ENCODE assay signal across 8 mouse cellular contexts in genomic region chr1:76866304-76866968, GRCm38 (mm10).
DNase-seq lines count a peak whose midpoint lies in the region; ATAC-seq and TF ChIP-seq lines count a peak whose summit lies in the region.

No protein-coding gene starts in this region.

- WGBS in forebrain, embryonic 10.5 days, result 75% methylated on average over 15 of the region's 15 CpGs
- WGBS in forebrain, embryonic 13.5 days, result 78% methylated on average over 15 of the region's 15 CpGs
- WGBS in stomach, embryonic 16.5 days, result 67% methylated on average over 15 of the region's 15 CpGs
- WGBS in stomach, postnatal 0 days, result 64% methylated on average over 15 of the region's 15 CpGs

- no peak for ATAC-seq in forebrain, embryonic 13.5 days
- no peak for ATAC-seq in stomach, embryonic 16.5 days (ENCODE audit: insufficient read depth, low FRiP score)
- ATAC-seq in stomach, postnatal 0 days (ENCODE audit: low FRiP score, low TSS enrichment), result no peak
- no peak for ATAC-seq in activated CD4-positive, CD25-positive, alpha-beta regulatory T cell, adult 4 months

- TF ChIP-seq CTCF in stomach, postnatal 0 days (IDR thresholded peaks at IDR 0.05; ENCODE audit: low read depth), result no peak

- no peaks in the 10 kb centered on the region for H3K27me3 ChIP-seq in forebrain, embryonic 10.5 days (ENCODE audit: poor library complexity, severe bottlenecking)
- no peaks in the 10 kb centered on the region for H3K27me3 ChIP-seq in forebrain, embryonic 13.5 days
- H3K27me3 ChIP-seq in stomach, embryonic 16.5 days (ENCODE audit: control insufficient read depth, insufficient read depth, low read length), result no peaks in the 10 kb centered on the region
- no peaks in the 10 kb centered on the region for H3K27me3 ChIP-seq in stomach, postnatal 0 days (ENCODE audit: control insufficient read depth, insufficient read depth, low read length)

- peak overlapping the region; percentile 48; the same call in 1 of the 2 replicates for H3K27ac ChIP-seq in forebrain, embryonic 10.5 days
- no peak overlapping the region for H3K27ac ChIP-seq in forebrain, embryonic 13.5 days
- H3K27ac ChIP-seq in stomach, embryonic 16.5 days (ENCODE audit: low read length), result no peak overlapping the region
- no peak overlapping the region for H3K27ac ChIP-seq in stomach, postnatal 0 days (replicated peaks)

- no peak for TF ChIP-seq EP300 in stomach, postnatal 0 days (optimal IDR thresholded peaks at IDR 0.05)

- H3K4me2 ChIP-seq in forebrain, embryonic 13.5 days, result no peak overlapping the region
- H3K4me2 ChIP-seq in stomach, embryonic 16.5 days (ENCODE audit: low read depth, low read length), result 0 out of 2 replicates have a peak overlapping the region, but pooled peaks have one; percentile 5
- no peak overlapping the region for H3K4me2 ChIP-seq in stomach, postnatal 0 days (replicated peaks; ENCODE audit: low read depth)

- H3K9me3 ChIP-seq in forebrain, embryonic 10.5 days, result no peaks in the 10 kb centered on the region
- no peaks in the 10 kb centered on the region for H3K9me3 ChIP-seq in forebrain, embryonic 13.5 days (replicated peaks)
- H3K9me3 ChIP-seq in stomach, embryonic 16.5 days (replicated peaks; ENCODE audit: control insufficient read depth, low read length), result no peaks in the 10 kb centered on the region
- H3K9me3 ChIP-seq in stomach, postnatal 0 days (ENCODE audit: control insufficient read depth, low read length), result no peaks in the 10 kb centered on the region

- DNase-seq in forebrain, embryonic 10.5 days (ENCODE audit: extremely low spot score, low spot score), result peak; percentile 16
- no peak for DNase-seq in stomach, postnatal 0 days (ENCODE audit: low spot score)
- peak; percentile 2 to 21 for DNase-seq in kidney, postnatal 4 days
- peak; percentile 10 to 34 for DNase-seq in right cerebral cortex, adult 2 months (ENCODE audit: low spot score in 2 of 2)
- no peak for DNase-seq in thymus, postnatal 36 days

- H3K9ac ChIP-seq in forebrain, embryonic 13.5 days, result no peak overlapping the region
- H3K9ac ChIP-seq in stomach, embryonic 16.5 days (ENCODE audit: low read length), result no peak overlapping the region
- no peak overlapping the region for H3K9ac ChIP-seq in stomach, postnatal 0 days (ENCODE audit: low read length)

- H3K4me1 ChIP-seq in forebrain, embryonic 10.5 days, result peaks cover 7% of the 10 kb centered on the region; the same call in 1 of the 2 replicates
- H3K4me1 ChIP-seq in forebrain, embryonic 13.5 days, result no peaks in the 10 kb centered on the region
- no peaks in the 10 kb centered on the region for H3K4me1 ChIP-seq in stomach, embryonic 16.5 days (ENCODE audit: control insufficient read depth, insufficient read depth, low read length)
- no peaks in the 10 kb centered on the region for H3K4me1 ChIP-seq in stomach, postnatal 0 days (replicated peaks; ENCODE audit: control insufficient read depth, insufficient read depth)

- H3K36me3 ChIP-seq in forebrain, embryonic 10.5 days (replicated peaks), result no peaks in the 10 kb centered on the region
- H3K36me3 ChIP-seq in forebrain, embryonic 13.5 days (ENCODE audit: poor library complexity, severe bottlenecking), result no peaks in the 10 kb centered on the region
- H3K36me3 ChIP-seq in stomach, embryonic 16.5 days (ENCODE audit: control insufficient read depth, insufficient read depth, low read length), result no peaks in the 10 kb centered on the region
- no peaks in the 10 kb centered on the region for H3K36me3 ChIP-seq in stomach, postnatal 0 days (ENCODE audit: control insufficient read depth, insufficient read depth, low read length)

- H3K4me3 ChIP-seq in forebrain, embryonic 10.5 days, result no peak overlapping the region
- no peak overlapping the region for H3K4me3 ChIP-seq in forebrain, embryonic 13.5 days
- peak overlapping the region; percentile 6; the same call in 1 of the 2 replicates for H3K4me3 ChIP-seq in stomach, embryonic 16.5 days (replicated peaks; ENCODE audit: low read length)
- H3K4me3 ChIP-seq in stomach, postnatal 0 days (ENCODE audit: low read depth, low read length), result no peak overlapping the region

Comparison
In these comparisons a context has a peak if more than half of its experiments do, and no peak if none do; other contexts are left out.
1. DNase-seq: peak in forebrain, embryonic 10.5 days (single experiment), kidney, postnatal 4 days (2 of 2) and right cerebral cortex, adult 2 months (2 of 2); none in stomach, postnatal 0 days (single experiment) and thymus, postnatal 36 days (0 of 2).